16 mouse cellular contexts compared by ENCODE assay signal in genomic region chr5:66505071-66505470, GRCm38 (mm10).
"Had no signal": no experiment of that assay in that cellular context is flagged by ENCODE, and none has a peak within 500 bp of the region (broad histone marks: within the 10 kb centered on the region; RNA-seq: fewer than 3 reads in every experiment).

No protein-coding gene starts in this region.

- ATAC-seq: intestine, embryonic 15.5 days had no signal

- H3K9ac ChIP-seq: intestine, embryonic 15.5 days; liver, embryonic 15.5 days; midbrain, embryonic 12.5 days; stomach, embryonic 15.5 days had no signal

- H3K4me3 ChIP-seq: intestine, embryonic 15.5 days; left cerebral cortex, adult 2 months; limb, embryonic 10.5 days; liver, embryonic 15.5 days; megakaryocyte, embryonic 14.5 days; midbrain, embryonic 12.5 days; stomach, embryonic 15.5 days had no signal

- H3K36me3 ChIP-seq: intestine, embryonic 15.5 days; limb, embryonic 10.5 days; liver, embryonic 15.5 days; midbrain, embryonic 12.5 days; stomach, embryonic 15.5 days had no signal

- DNase-seq: kidney, adult 18-20 months; kidney, postnatal 25 days; lung, adult 2 months; lung, postnatal 10 days; right cerebral cortex, postnatal 14 days; thymus, adult 2 months; thymus, postnatal 25 days had no signal

- H3K9me3 ChIP-seq: intestine, embryonic 15.5 days; limb, embryonic 10.5 days; liver, embryonic 15.5 days; stomach, embryonic 15.5 days had no signal

- H3K27me3 ChIP-seq: intestine, embryonic 15.5 days; liver, embryonic 15.5 days; megakaryocyte, embryonic 14.5 days; midbrain, embryonic 12.5 days; stomach, embryonic 15.5 days had no signal

- H3K4me2 ChIP-seq: liver, embryonic 11.5 days; liver, embryonic 15.5 days; midbrain, embryonic 12.5 days had no signal

- H3K27ac ChIP-seq: intestine, embryonic 15.5 days; left cerebral cortex, adult 2 months; macrophage; midbrain, embryonic 12.5 days had no signal

- H3K4me1 ChIP-seq: megakaryocyte, embryonic 14.5 days had no signal
